Comparison of ENCODE assay signal across 27 mouse cellular contexts in the genomic region with DNA sequence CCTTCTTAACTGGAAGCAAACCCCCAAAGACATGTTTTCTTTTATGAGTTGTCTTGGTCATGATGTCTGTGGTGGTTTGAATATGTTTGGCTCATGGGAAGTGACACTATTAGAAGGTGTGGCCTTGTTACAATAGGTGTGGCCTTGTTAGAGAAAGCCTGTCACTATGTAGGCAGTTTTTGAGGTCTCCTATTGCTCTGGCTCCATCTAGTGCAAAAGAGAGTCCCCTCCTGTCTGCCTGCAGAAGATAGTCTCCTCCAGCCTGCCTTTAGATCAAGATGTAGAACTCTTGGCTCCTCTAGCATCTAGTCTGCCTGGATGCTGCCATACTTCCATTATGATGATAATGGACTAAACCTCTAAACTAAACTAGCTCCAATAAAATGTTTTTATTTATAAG.
DNase-seq lines count a peak whose midpoint lies in the region; TF ChIP-seq lines count a peak whose summit lies in the region.
"Had no signal": no experiment of that assay in that cellular context is flagged by ENCODE, and none has a peak within 500 bp of the region (broad histone marks: within the 10 kb centered on the region; RNA-seq: fewer than 3 reads in every experiment).

No protein-coding gene starts in this region.

- H3K4me3 ChIP-seq in MEL (ENCODE audit: control insufficient read depth in 1 of 2, insufficient read depth in 1 of 2, low read depth in 2 of 2, low read length in 2 of 2): no peak overlapping the region
- H3K4me3 ChIP-seq: forebrain, embryonic 13.5 days; heart, embryonic 10.5 days; hindbrain, embryonic 13.5 days; liver, embryonic 13.5 days; neural tube, embryonic 15.5 days had no signal

- no peaks in the 10 kb centered on the region; the same call in 1 of the 2 replicates for H3K9me3 ChIP-seq in MEL (replicated peaks; ENCODE audit: insufficient read depth, low read length)
- H3K9me3 ChIP-seq: heart, embryonic 10.5 days; hindbrain, embryonic 13.5 days; liver, embryonic 13.5 days; neural tube, embryonic 15.5 days had no signal

- TF ChIP-seq RAD21 in MEL (IDR thresholded peaks at IDR 0.05; ENCODE audit: low read depth, low read length): peak; percentile 32

- no peak overlapping the region for H3K9ac ChIP-seq in MEL (ENCODE audit: control insufficient read depth, low read depth, low read length, poor library complexity, severe bottlenecking)
- H3K9ac ChIP-seq: forebrain, embryonic 13.5 days; hindbrain, embryonic 13.5 days; liver, embryonic 13.5 days; neural tube, embryonic 15.5 days had no signal

- no peaks in the 10 kb centered on the region for H3K36me3 ChIP-seq in MEL (ENCODE audit: control insufficient read depth in 1 of 2, insufficient read depth in 2 of 2, low read length in 2 of 2)
- H3K36me3 ChIP-seq in splenic B cell, adult 2 months (ENCODE audit: control insufficient read depth, insufficient read depth, low read length, poor library complexity, severe bottlenecking): no peaks in the 10 kb centered on the region
- H3K36me3 ChIP-seq: heart, embryonic 10.5 days; hindbrain, embryonic 13.5 days; liver, embryonic 13.5 days; neural tube, embryonic 15.5 days had no signal

- peak in 1 of 3 experiments; percentile 20; a peak in 1 of 6 replicates for TF ChIP-seq CTCF in MEL (IDR thresholded peaks at IDR 0.05 in 2 of 3, conservative IDR thresholded peaks at IDR 0.05 in 1 of 3; ENCODE audit: control insufficient read depth in 1 of 3, insufficient read depth in 1 of 3, low read depth in 2 of 3, low read length in 3 of 3, poor library complexity in 1 of 3, severe bottlenecking in 1 of 3)

- peaks cover 0 to 1% of the 10 kb centered on the region in 2 experiments; a peak in 2 of 4 replicates for H3K27me3 ChIP-seq in MEL (ENCODE audit: control insufficient read depth in 1 of 2, insufficient read depth in 2 of 2, low read length in 2 of 2)
- no peaks in the 10 kb centered on the region for H3K27me3 ChIP-seq in splenic B cell, adult 2 months (ENCODE audit: control insufficient read depth, insufficient read depth, low read length, poor library complexity, severe bottlenecking)
- H3K27me3 ChIP-seq: forebrain, embryonic 13.5 days; hindbrain, embryonic 13.5 days; liver, embryonic 13.5 days; neural tube, embryonic 15.5 days had no signal

- no peak for TF ChIP-seq POLR2A in MEL (IDR thresholded peaks at IDR 0.05; ENCODE audit: control insufficient read depth in 1 of 2, insufficient read depth in 1 of 2, low read depth in 1 of 2, low read length in 2 of 2, poor library complexity in 1 of 2)

- no peaks in the 10 kb centered on the region for H3K79me2 ChIP-seq in MEL (ENCODE audit: control insufficient read depth, insufficient read depth, low read length, poor library complexity)

- H3K4me1 ChIP-seq in MEL (ENCODE audit: control insufficient read depth in 1 of 2, insufficient read depth in 2 of 2, low read length in 2 of 2): no peaks in the 10 kb centered on the region
- H3K4me1 ChIP-seq: forebrain, embryonic 13.5 days; heart, embryonic 10.5 days; hindbrain, embryonic 13.5 days; liver, embryonic 13.5 days; neural tube, embryonic 15.5 days had no signal

- H3K27ac ChIP-seq in MEL (ENCODE audit: control insufficient read depth, low read depth, low read length): no peak overlapping the region
- H3K27ac ChIP-seq: forebrain, embryonic 13.5 days; heart, embryonic 10.5 days; hindbrain, embryonic 13.5 days; liver, embryonic 13.5 days; neural tube, embryonic 15.5 days had no signal

- peak; percentile 12 for DNase-seq in 416B (ENCODE audit: low read depth)
- peak; percentile 17 for DNase-seq in A20 (ENCODE audit: low read depth, low spot score)
- no peak for DNase-seq in MEL (ENCODE audit: low read depth, low spot score)
- peak; percentile 7 for DNase-seq in splenic B cell, adult 2 months (ENCODE audit: low read depth, low spot score)
- no peak for DNase-seq in urinary bladder, postnatal 36 days (ENCODE audit: low spot score in 2 of 2)
- no peak for DNase-seq in cerebellum, adult 9-11 months
- DNase-seq: adrenal gland, adult 2 months; adrenal gland, postnatal 36 days; cerebellum, adult 8-10 months; cerebellum, postnatal 36 days; gastrocnemius, postnatal 14 days; heart, adult 11 months; heart, postnatal 4 days; kidney, adult 2 months; kidney, postnatal 4 days; liver, embryonic 13.5 days; lung, adult 2 months; lung, postnatal 10 days; midbrain, embryonic 14.5 days; retina, postnatal 1 day; spleen, adult 18-20 months; thymus, adult 2 months; thymus, postnatal 36 days had no signal

- TF ChIP-seq EP300 in MEL (IDR thresholded peaks at IDR 0.05; ENCODE audit: low read depth in 1 of 2, low read length in 2 of 2): no peak

TF ChIP-seq in MEL, 35 proteins besides CTCF, POLR2A, EP300 and RAD21:
- no peak for TF ChIP-seq MXI1 (IDR thresholded peaks at IDR 0.05; ENCODE audit: low read depth, low read length)
- TF ChIP-seq SMC3 (IDR thresholded peaks at IDR 0.05; ENCODE audit: low read depth, low read length): peak; percentile 20; the same call in 1 of the 2 replicates
- TF ChIP-seq GATA1 (IDR thresholded peaks at IDR 0.05; ENCODE audit: low read depth, low read length): no peak

Comparison
In these comparisons a context has a peak if more than half of its experiments do, and no peak if none do; other contexts are left out.
1. DNase-seq: peak in 416B (single experiment), A20 (single experiment) and splenic B cell, adult 2 months (single experiment); none in MEL (single experiment), urinary bladder, postnatal 36 days (0 of 2) and cerebellum, adult 9-11 months (single experiment).